Mouse (Mus musculus) G1E (cell line): ENCODE measurements around the gene Car8.

ENCODE experiments used
- CTCF ChIP-seq: IDR thresholded peaks from 2 replicates; pipeline ENCODE4 v1.5.1; 2012; ENCODE audit warnings: low read depth, low read length, inconsistent platforms, mixed read lengths
- GATA1 ChIP-seq: IDR thresholded peaks from 2 replicates; pipeline ENCODE4 v1.6.1; 2012; ENCODE audit warnings: borderline replicate concordance, low read length, inconsistent platforms, mixed read lengths

DNA sequence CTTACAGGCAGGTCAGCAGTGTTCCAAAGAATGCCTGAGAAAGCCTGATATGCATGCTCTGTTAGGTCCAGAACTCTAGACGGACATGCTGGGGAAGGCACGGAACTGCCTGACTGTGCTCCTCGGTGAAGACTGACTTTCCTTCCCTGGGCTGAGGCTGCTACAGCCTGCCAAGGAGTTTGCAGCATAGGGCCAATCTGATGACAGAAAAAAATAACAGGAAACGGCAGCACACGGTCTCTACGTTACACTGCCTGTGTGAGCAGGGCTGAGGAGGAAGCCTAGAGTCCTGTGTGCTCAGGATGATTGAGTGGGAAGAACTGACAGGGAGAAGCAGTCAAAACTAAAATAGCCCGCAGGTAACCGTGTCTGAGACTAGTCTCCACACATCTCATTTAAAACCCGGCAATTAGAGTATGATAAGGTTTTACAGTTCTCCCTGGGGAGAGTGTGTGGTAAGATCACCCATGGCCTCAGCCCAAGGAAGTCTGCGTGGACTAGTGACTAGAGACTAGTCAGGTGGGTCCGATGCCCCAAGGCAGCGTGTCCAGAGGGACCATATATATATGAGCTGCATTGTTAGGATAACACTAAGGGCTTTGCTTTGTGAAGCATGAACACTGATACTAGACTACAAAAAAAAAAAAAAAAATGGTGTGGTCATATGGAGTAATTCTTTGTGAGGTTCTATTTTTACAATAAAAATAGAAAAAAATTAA, 6.3 kb downstream of the Car8 start:
- TF ChIP-seq CTCF: no peak
- no peak for TF ChIP-seq GATA1
